Mouse (Mus musculus) MEL (cell line): ENCODE data around the gene Galnt17. TPM values are rescaled to one million over a fixed set of nuclear protein-coding genes. Genes with fewer than 3 reads are reported as not detected.

Source experiments
- DNase-seq: peaks from one replicate; pipeline ENCODE4 v3.0.0; 2011; ENCODE audit warnings: low read depth, low spot score
- H3K27ac ChIP-seq: 2 replicates; pipeline ENCODE4 v1.5.1; 2012; ENCODE audit warnings: low read depth, mild to moderate bottlenecking, control low read depth, low read length, moderate library complexity; ENCODE audit not compliant: control insufficient read depth
- H3K27me3 ChIP-seq, 2 experiments: fragments of 150-350 bp in 1 of 2; sonication (generic) in 1 of 2; 2 replicates each; pipeline ENCODE4 v1.6.1; 2012; ENCODE audit warnings: low read length in 2 of 2, mild to moderate bottlenecking in 2 of 2, improper control_type of control experiment in 1 of 2, moderate library complexity in 1 of 2; ENCODE audit not compliant: insufficient read depth in 2 of 2, control insufficient read depth in 1 of 2
- H3K36me3 ChIP-seq, 2 experiments: 2 replicates each; pipeline ENCODE4 v1.6.1; 2012 to 2014; ENCODE audit warnings: low read length in 2 of 2, improper control_type of control experiment in 1 of 2, inconsistent platforms in 1 of 2, mild to moderate bottlenecking in 1 of 2; ENCODE audit not compliant: insufficient read depth in 2 of 2, control insufficient read depth in 1 of 2
- H3K4me1 ChIP-seq, 2 experiments: fragments of 150-350 bp in 1 of 2; sonication (generic) in 1 of 2; 2 replicates each; pipeline ENCODE4 v1.6.1; 2012; ENCODE audit warnings: low read length in 2 of 2, improper control_type of control experiment in 1 of 2, mild to moderate bottlenecking in 1 of 2; ENCODE audit not compliant: insufficient read depth in 2 of 2, control insufficient read depth in 1 of 2
- H3K4me3 ChIP-seq, 2 experiments: fragments of 150-350 bp in 1 of 2; sonication (generic) in 1 of 2; 2 replicates each; pipeline ENCODE4 v1.5.1; 2012; ENCODE audit warnings: low read depth in 2 of 2, low read length in 2 of 2, mild to moderate bottlenecking in 2 of 2, moderate library complexity in 2 of 2, control low read depth in 1 of 2, improper control_type of control experiment in 1 of 2; ENCODE audit not compliant: control insufficient read depth in 1 of 2, insufficient read depth in 1 of 2
- H3K79me2 ChIP-seq: 2 replicates; pipeline ENCODE4 v1.6.1; 2012; ENCODE audit warnings: mild to moderate bottlenecking, low read length, moderate library complexity; ENCODE audit not compliant: control insufficient read depth, poor library complexity, insufficient read depth
- H3K9ac ChIP-seq: 2 replicates; pipeline ENCODE4 v1.6.1; 2012; ENCODE audit warnings: low read depth, mild to moderate bottlenecking, control low read depth, low read length, moderate library complexity; ENCODE audit not compliant: control insufficient read depth, poor library complexity, severe bottlenecking
- H3K9me3 ChIP-seq: fragments of 150-350 bp; sonication (generic); replicated peaks from 2 replicates; pipeline ENCODE4 v1.6.1; 2012; ENCODE audit warnings: mild to moderate bottlenecking, low read length, improper control_type of control experiment, moderate library complexity; ENCODE audit not compliant: insufficient read depth
- BHLHE40 ChIP-seq: IDR thresholded peaks from 2 replicates; pipeline ENCODE4 v1.6.1; 2012; ENCODE audit warnings: low read depth, mild to moderate bottlenecking, inconsistent platforms, low read length, improper control_type of control experiment, borderline replicate concordance
- CHD1 ChIP-seq: IDR thresholded peaks from 2 replicates; pipeline ENCODE4 v1.6.1; 2012; ENCODE audit warnings: low read depth, mild to moderate bottlenecking, inconsistent platforms, low read length, improper control_type of control experiment
- CTCF ChIP-seq, 3 experiments: IDR thresholded peaks in 2 of 3; conservative IDR thresholded peaks in 1 of 3; 2 replicates each; pipeline ENCODE4 v1.5.1; 2011 to 2012; ENCODE audit warnings: low read length in 3 of 3, low read depth in 2 of 3, mild to moderate bottlenecking in 2 of 3, improper control_type of control experiment in 1 of 3, inconsistent platforms in 1 of 3, mixed read lengths in 1 of 3, moderate library complexity in 1 of 3; ENCODE audit not compliant: control insufficient read depth in 1 of 3, insufficient read depth in 1 of 3, poor library complexity in 1 of 3, severe bottlenecking in 1 of 3
- E2F4 ChIP-seq: IDR thresholded peaks from 2 replicates; pipeline ENCODE4 v1.6.1; 2011; ENCODE audit warnings: low read depth, low read length, improper control_type of control experiment, borderline replicate concordance
- EP300 ChIP-seq, 2 experiments: IDR thresholded peaks; 2 replicates each; pipeline ENCODE4 v1.6.1; 2011; ENCODE audit warnings: improper control_type of control experiment in 2 of 2, low read length in 2 of 2, low read depth in 1 of 2, mild to moderate bottlenecking in 1 of 2
- GABPA ChIP-seq: IDR thresholded peaks from 2 replicates; pipeline ENCODE4 v1.6.1; 2012; ENCODE audit warnings: low read depth, mild to moderate bottlenecking, inconsistent platforms, low read length, improper control_type of control experiment, moderate library complexity
- GATA1 ChIP-seq: IDR thresholded peaks from 2 replicates; pipeline ENCODE4 v1.6.1; 2011; ENCODE audit warnings: low read depth, low read length, improper control_type of control experiment
- HCFC1 ChIP-seq: IDR thresholded peaks from 2 replicates; pipeline ENCODE4 v1.6.1; 2012; ENCODE audit warnings: low read depth, mild to moderate bottlenecking, inconsistent platforms, low read length, improper control_type of control experiment, moderate library complexity
- JUND ChIP-seq: IDR thresholded peaks from 2 replicates; pipeline ENCODE4 v1.6.1; 2011; ENCODE audit warnings: low read depth, mild to moderate bottlenecking, improper control_type of control experiment, low read length
- MAFK ChIP-seq: IDR thresholded peaks from 2 replicates; pipeline ENCODE4 v1.6.1; 2011; ENCODE audit warnings: low read depth, mild to moderate bottlenecking, low read length, improper control_type of control experiment, borderline replicate concordance
- MAX ChIP-seq: IDR thresholded peaks from 2 replicates; pipeline ENCODE4 v1.6.1; 2011; ENCODE audit warnings: low read length, improper control_type of control experiment
- MEF2A ChIP-seq: IDR thresholded peaks from 2 replicates; pipeline ENCODE4 v1.6.1; 2014; ENCODE audit warnings: low read depth, mild to moderate bottlenecking, inconsistent platforms, low read length, improper control_type of control experiment; ENCODE audit not compliant: poor library complexity, insufficient replicate concordance, severe bottlenecking; ENCODE audit errors: extremely low read depth
- MYB ChIP-seq: IDR thresholded peaks from 2 replicates; pipeline ENCODE4 v1.6.1; 2011; ENCODE audit warnings: mild to moderate bottlenecking, low read depth, low read length, improper control_type of control experiment
- NELFE ChIP-seq: IDR thresholded peaks from 2 replicates; pipeline ENCODE4 v1.6.1; 2011; ENCODE audit warnings: low read depth, low read length, improper control_type of control experiment
- POLR2A ChIP-seq, 2 experiments: IDR thresholded peaks; 2 replicates each; pipeline ENCODE4 v1.6.1; 2011 to 2012; ENCODE audit warnings: low read length in 2 of 2, mild to moderate bottlenecking in 2 of 2, control low read depth in 1 of 2, improper control_type of control experiment in 1 of 2, low read depth in 1 of 2, moderate library complexity in 1 of 2; ENCODE audit not compliant: control insufficient read depth in 1 of 2, insufficient read depth in 1 of 2, poor library complexity in 1 of 2
- SMC3 ChIP-seq: IDR thresholded peaks from 2 replicates; pipeline ENCODE4 v1.6.1; 2011; ENCODE audit warnings: low read depth, low read length, improper control_type of control experiment
- TAL1 ChIP-seq: IDR thresholded peaks from 2 replicates; pipeline ENCODE4 v1.6.1; 2012; ENCODE audit warnings: mild to moderate bottlenecking, inconsistent platforms, low read length, moderate library complexity, mixed read lengths
- TBP ChIP-seq: IDR thresholded peaks from 2 replicates; pipeline ENCODE4 v1.8.0; 2011; ENCODE audit warnings: low read depth, low read length, improper control_type of control experiment
- TCF12 ChIP-seq: IDR thresholded peaks from 2 replicates; pipeline ENCODE4 v1.6.1; 2014; ENCODE audit warnings: low read depth, mild to moderate bottlenecking, inconsistent platforms, low read length, improper control_type of control experiment, moderate library complexity
- UBTF ChIP-seq: IDR thresholded peaks from 2 replicates; pipeline ENCODE4 v1.6.1; 2012; ENCODE audit warnings: low read depth, mild to moderate bottlenecking, inconsistent platforms, low read length, improper control_type of control experiment, moderate library complexity, borderline replicate concordance; ENCODE audit not compliant: insufficient read depth
- USF1 ChIP-seq: IDR thresholded peaks from 2 replicates; pipeline ENCODE4 v1.6.1; 2014; ENCODE audit warnings: low read depth, mild to moderate bottlenecking, inconsistent platforms, low read length, improper control_type of control experiment, moderate library complexity
- ZC3H11A ChIP-seq: IDR thresholded peaks from 2 replicates; pipeline ENCODE4 v1.6.1; 2012; ENCODE audit warnings: low read depth, mild to moderate bottlenecking, inconsistent platforms, low read length, improper control_type of control experiment
- ZKSCAN1 ChIP-seq: IDR thresholded peaks from 2 replicates; pipeline ENCODE4 v1.6.1; 2012; ENCODE audit warnings: low read depth, mild to moderate bottlenecking, inconsistent platforms, low read length, improper control_type of control experiment, moderate library complexity
- ZMIZ1 ChIP-seq: IDR thresholded peaks from 2 replicates; pipeline ENCODE4 v1.6.1; 2012; ENCODE audit warnings: low read depth, mild to moderate bottlenecking, inconsistent platforms, low read length, improper control_type of control experiment, moderate library complexity
- ZNF384 ChIP-seq: IDR thresholded peaks from 2 replicates; pipeline ENCODE4 v1.6.1; 2012; ENCODE audit warnings: low read depth, mild to moderate bottlenecking, inconsistent platforms, low read length, improper control_type of control experiment
- polyA plus RNA-seq, 2 experiments: library from polyadenylated mRNA; stranded (reverse) in 1 of 2; unstranded in 1 of 2; fragments of >175 nt in 1 of 2; fragments of >200 nt in 1 of 2; gene quantifications; 2 replicates each; pipeline versions ENCODE4 v1.2.1 to v1.2.4; 2012; ENCODE audit warnings: low replicate concordance in 2 of 2, low read depth in 1 of 2; ENCODE audit not compliant: insufficient read length in 2 of 2, insufficient read depth in 1 of 2, missing spikeins in 1 of 2
- total RNA-seq: library from RNA; depleted of rRNA; stranded (reverse); fragments of 300-350 nt; gene quantifications from 2 replicates; pipeline ENCODE4 v1.2.3, GENCODE M21; 2012

The Galnt17 gene
- total and polyA plus RNA-seq, 3 experiments: not detected

DNA sequence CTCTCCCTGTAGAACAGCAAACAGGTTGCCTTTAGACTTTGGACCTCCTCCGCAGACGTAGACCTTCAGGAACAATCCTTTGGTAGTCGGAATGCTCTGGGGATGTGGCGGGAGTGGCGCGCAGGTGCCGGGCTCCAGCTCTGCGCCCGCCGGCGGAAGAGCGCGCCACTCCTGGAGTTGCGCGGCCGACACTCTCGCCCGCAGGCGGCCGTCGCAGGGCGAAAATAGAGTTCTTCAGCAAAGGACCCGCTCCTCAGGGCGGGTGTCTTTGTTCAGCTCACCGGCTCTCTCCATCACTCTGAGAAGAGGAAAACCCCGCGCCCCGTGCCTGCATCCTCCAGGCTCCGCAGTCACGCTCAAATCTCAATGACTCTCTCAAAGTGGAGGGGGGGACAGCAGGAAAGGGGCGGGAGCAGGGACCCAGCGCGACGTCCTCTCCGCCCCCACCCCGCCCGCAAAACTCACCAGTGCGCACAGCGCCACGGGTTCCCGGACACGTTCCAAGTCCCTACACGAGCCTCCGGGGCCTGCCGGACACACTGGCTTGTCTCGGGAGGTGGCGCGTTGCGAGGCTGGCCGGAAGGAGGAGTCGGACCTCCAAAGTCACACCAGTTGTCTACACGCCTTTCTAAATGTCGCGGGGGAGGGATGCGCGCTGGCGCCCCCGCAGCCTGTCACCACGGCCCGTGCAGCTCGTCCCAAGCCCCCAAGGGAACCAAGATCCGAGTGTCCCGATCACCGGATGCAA lies 1.2 kb downstream of the Galnt17 start:
- H3K9me3 ChIP-seq: no peaks in the 10 kb centered on the region
- no peak overlapping the region for H3K9ac ChIP-seq

DNA sequence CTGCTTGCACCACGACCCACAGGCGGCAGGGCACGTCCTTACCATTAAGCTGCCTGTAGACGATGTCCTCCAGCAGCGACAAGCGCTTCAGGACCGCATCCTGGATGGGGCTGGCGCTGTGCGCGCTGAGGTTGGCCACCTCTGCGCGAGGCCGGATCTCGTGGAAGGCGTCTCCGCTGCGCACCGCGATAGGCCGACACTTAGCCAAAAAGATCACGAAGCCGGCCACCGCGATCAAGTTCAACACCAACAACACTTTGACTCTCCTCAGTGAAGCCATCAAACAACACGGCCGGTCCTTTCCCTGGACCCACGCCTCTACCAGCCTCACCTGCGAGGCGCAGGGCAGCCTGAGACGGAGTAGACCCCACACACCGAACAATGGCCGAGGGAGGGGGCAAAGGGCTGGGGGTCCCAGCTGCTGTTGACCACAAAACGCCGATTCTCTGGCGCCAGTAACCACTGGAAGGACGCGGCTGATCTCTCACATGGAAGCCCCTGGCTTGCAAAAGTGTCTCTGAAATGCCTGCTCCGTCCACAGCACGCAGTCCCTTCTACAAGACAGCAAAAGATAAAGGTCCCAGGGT lies 1.9 kb downstream of the Galnt17 start:
- Histone ChIP-seq H3K9ac (no peak overlapping the region), H3K4me1 (no peaks in the 10 kb centered on the region), H3K27ac (no peak overlapping the region), H3K79me2 (no peaks in the 10 kb centered on the region), H3K27me3 (no peaks in the 10 kb centered on the region), H3K36me3 (no peaks in the 10 kb centered on the region), H3K9me3 (no peaks in the 10 kb centered on the region), H3K4me3 (no peak overlapping the region)
- DNase-seq: no peak
- TF ChIP-seq ZKSCAN1: no peak
- no peak for TF ChIP-seq CHD1
- TF ChIP-seq UBTF: no peak
- no peak for TF ChIP-seq GATA1
- TF ChIP-seq POLR2A (IDR thresholded peaks at IDR 0.05; ENCODE audit: control insufficient read depth in 1 of 2, insufficient read depth in 1 of 2, low read depth in 1 of 2, low read length in 2 of 2, poor library complexity in 1 of 2): no peak
- TF ChIP-seq GABPA: no peak
- no peak for TF ChIP-seq NELFE
- no peak for TF ChIP-seq E2F4

More for the DNA sequence above, 1.2 kb downstream of the Galnt17 start:
- TF ChIP-seq MAX (no peak), TCF12 (no peak), ZMIZ1 (no peak), ZC3H11A (no peak), UBTF (no peak), CTCF (IDR thresholded peaks at IDR 0.05 in 2 of 3, conservative IDR thresholded peaks at IDR 0.05 in 1 of 3; ENCODE audit: control insufficient read depth in 1 of 3, insufficient read depth in 1 of 3, low read depth in 2 of 3, low read length in 3 of 3, poor library complexity in 1 of 3, severe bottlenecking in 1 of 3) (no peak), JUND (no peak), MYB (no peak), USF1 (no peak), BHLHE40 (no peak), MAFK (no peak), ZNF384 (no peak), HCFC1 (no peak), TBP (no peak), TAL1 (no peak), CHD1 (no peak), NELFE (no peak), MEF2A (no peak), EP300 (IDR thresholded peaks at IDR 0.05; ENCODE audit: low read depth in 1 of 2, low read length in 2 of 2) (no peak), SMC3 (no peak)
- Histone ChIP-seq H3K27ac (no peak overlapping the region), H3K4me1 (no peaks in the 10 kb centered on the region), H3K4me3 (no peak overlapping the region), H3K79me2 (no peaks in the 10 kb centered on the region), H3K27me3 (no peaks in the 10 kb centered on the region), H3K36me3 (no peaks in the 10 kb centered on the region)
- DNase-seq: no peak
